Mouse (Mus musculus) fibroblast of lung, adult 2 months (primary cell): Measurements from ENCODE around the gene Ptpn18.
"Not testable (repeated sequence)": the region's sequence is repeated elsewhere in the genome, so short reads cannot be mapped to it uniquely, and the experiment has no call there.

Experiments
- DNase-seq: peaks from one replicate; pipeline ENCODE4 v3.0.0-alpha.2; 2011; ENCODE audit warnings: low read depth

Gene Ptpn18

GRCm38 (mm10) chr1:34459284-34460060 is at the start of gene Ptpn18:
TSS of gene Ptpn18 (plus strand) at chr1:34459762.
- DNase-seq, result peak; percentile 36

DNA sequence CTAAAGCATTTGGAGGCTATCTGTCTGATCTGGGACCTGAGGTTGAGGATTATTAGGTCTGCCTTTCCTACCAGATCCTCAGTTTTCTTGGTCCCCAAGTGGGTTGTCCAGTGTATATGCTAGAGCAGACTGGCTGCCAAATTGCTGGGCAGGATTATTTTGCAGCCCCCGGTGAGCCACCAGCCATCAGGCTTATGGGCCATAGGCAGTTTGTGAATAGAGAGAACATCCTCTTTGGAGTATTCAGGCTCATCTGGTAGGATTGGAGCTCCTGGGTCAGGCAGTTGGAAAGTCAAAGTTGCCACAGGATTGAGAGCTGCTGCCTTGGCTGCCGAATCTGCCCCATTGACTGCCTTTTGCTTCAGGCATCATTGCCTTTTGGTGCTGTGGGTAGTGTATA is 31.1 kb upstream of the Ptpn18 start:
- DNase-seq, result no peak

- no peak for DNase-seq
Measured at GRCm38 (mm10) chr1:34429281-34429680, 30.3 kb upstream of the Ptpn18 start.

DNA sequence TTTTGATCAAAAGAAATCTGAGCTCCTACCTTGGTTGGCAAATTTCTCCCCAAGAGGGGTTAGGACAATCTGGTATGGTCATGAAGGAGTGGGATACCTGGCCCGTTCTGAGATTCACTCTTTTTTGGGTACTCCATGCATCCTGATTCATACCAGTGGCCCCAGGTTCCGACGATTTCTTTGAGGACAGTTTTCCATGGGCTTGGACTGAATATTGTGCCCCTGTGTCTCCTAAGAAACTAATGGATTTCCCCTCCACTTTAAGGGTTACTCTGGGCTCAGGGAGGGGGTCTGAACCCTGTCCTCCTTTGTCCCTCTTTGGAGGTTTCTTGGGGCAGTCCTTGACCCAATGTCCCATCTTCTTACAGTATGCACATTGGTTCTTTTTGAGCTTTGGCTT is 28.6 kb upstream of the Ptpn18 start:
- DNase-seq, result no peak

DNA sequence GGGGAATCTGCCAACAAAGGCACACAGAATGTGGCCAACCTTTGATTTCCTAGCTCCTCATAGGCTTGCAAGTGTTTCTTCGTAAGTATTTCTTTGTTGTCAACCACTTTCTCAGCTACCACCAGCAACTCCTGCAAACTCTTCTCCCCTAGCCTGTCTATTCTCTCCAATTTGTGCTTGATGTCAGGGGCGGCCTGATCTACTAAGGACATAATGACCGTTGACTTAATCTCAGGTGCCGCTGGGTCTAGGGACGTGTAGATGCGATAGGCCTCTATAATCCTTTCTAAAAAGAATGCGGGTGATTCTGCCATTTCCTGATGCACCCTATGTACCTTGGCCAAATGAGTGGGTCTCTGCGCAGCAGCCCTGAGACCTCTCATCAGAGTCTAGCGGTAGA is 28.1 kb upstream of the Ptpn18 start:
- DNase-seq, result no peak

GRCm38 (mm10) chr1:34432411-34432775 is 27.2 kb upstream of the Ptpn18 start:
- no peak for DNase-seq

- DNase-seq, result no peak
Measured at GRCm38 (mm10) chr1:34432776-34433481, 26.6 kb upstream of the Ptpn18 start.

DNA sequence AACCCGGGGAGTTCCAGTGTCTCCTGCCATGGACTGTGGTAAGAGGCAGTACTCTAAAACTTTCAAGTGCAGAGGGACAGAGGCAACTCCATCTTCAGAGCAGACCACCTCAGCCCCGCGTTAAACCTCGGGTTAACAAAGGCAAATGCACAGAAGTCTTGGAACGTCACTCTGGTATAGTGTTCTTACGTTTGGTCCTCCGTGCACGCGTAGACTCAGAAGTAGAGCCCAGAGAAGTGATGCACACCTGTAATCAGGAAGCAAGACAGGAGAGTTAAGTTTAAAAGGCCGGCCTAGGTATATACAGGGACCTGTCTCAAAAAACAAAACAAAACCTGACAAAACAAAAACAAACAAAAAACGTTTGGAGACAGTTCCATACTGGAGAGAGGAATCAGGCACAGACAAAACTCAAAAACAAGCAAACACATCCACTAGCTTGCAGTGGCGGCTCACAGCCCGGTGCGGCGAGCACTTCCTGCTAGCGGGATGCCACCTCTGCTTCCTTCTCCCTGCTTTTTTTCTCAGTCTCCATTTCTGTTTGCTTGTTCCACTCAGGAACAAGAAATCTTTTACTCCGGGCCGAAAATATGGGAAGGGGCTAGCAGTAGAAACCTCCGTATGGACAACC is 25.6 kb upstream of the Ptpn18 start:
- no peak for DNase-seq

GRCm38 (mm10) chr1:34434660-34435160 is 24.9 kb upstream of the Ptpn18 start:
- DNase-seq, result peak; percentile 74

DNA sequence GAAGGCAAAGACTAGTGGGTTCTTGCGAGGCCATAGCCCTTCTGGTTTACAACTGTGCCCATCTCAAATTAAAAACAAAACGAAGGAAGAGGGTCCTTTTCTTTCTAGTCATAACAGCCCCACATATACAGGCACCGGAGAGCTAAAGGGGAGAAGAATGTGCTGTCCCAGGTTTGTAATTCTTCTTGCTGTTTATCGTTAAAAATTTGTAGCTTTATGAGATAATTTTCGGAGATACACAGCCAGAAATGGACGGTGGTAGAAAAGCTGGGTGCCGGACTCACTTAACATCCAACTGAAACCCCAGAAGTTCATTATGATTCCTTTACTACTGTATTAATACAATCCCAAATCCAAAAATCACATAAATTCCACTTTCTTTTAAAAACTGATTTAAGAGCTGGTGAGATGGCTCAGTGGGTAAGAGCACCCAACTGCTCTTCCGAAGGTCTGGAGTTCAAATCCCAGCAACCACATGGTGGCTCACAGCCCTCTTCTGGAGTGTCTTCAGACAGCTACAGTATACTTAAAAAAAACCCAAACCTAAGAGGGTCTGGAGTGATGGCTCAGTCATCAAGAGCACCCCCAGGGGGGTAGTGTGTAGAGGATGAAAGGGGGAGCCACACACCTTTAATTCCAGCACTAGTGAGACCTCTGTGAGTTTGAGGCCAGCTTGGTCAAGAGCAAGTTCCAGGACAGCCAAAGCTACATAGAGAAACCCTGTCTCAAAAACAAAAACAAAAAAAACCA is 24.0 kb upstream of the Ptpn18 start:
- DNase-seq, result no peak

DNA sequence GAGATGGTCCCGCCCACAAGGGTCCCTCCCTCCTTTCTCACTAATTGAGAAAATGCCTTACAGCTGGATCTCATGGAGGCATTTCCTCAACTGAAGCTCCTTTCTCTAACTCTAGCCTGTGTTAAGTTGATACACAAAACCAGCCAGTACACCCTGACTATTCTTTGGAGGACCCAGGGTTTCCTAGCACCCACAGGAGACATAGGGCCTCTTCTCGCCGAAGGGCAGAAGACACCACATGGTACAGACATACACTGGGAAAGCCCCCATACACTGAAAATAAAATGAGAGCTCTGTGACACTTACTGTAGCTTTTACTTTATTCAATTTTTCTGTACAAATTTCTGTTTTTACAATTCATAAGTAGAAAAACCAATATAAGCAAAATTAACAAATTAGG is 23.2 kb upstream of the Ptpn18 start:
- no peak for DNase-seq

GRCm38 (mm10) chr1:34437366-34437765 is 22.2 kb upstream of the Ptpn18 start:
- not testable (repeated sequence) for DNase-seq

DNA sequence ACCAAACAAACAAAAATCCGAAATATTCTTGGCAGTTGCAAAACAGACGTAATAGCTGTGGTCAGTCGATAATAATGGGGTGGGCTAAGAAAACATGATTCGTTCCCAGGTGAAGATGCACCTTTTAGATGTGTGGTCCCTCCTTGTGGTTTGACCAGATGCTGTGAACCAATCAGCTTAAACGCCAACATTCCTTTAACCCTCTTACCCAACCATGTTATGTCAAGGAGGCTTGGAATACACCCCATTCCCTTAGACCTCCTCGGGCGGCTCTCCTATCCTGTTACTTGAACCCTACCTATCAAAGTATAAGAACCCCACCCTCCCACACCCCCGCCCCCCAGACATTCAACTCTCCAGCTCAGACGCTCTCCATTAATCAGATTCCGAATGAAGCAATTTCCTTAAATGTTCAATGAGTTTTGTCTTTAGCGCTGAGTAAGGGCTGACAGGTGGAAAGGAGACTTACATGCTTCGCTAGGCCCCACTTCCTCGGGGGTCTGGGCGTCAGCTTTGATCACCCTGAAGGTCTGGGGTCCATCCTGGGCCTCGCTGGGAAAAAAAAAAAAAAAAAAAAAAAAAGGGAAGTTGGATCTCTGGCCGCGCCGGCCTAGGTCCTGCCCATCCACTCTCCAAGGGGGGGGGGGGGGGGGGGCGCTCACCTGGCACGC is 21.0 kb upstream of the Ptpn18 start:
- no peak for DNase-seq

DNA sequence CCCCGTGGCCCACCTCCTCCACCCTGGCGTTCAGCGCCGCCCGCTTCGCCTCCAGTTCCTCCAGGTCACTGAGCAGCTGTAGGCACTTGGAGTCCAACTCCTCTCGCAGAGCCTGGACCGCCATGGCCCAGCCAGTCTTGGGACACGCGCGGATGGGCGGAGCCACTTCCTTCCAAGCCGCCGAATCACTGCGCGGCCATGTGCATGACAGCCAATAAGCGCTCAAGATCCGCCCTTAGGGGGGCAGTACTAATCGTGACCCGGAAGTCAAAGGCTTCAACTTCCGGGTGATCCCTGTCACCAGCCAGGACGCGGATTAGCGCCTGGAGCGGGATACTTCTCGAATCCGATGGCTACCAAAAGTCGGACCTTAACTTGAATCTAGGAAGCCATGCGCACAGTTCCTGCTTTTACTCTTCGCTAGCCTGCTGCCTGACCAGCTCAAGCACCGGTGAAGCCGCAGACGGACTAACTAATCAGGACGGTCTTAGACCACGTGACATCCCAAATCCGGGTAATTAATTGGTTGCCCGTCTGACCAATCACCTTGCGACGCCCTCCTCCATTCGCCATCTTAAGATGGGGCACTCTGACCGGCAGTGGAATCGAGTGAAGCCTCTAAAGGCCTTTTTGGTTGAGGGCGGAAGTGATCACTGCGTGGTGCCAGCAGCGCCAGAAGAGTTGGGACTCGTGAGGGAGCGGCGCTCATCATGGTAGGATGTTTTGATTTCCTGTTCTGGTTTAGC is 20.2 kb upstream of the Ptpn18 start, which contains the start of the genes Ccdc115 and Imp4:
Gene Ccdc115, minus strand, starts transcription at position 458 of the 746 bp plus-strand sequence.
Gene Imp4, plus strand, starts transcription at position 637 of the 746 bp plus-strand sequence.
- DNase-seq, result peak; percentile 99

GRCm38 (mm10) chr1:34439961-34440630 is 19.5 kb upstream of the Ptpn18 start:
- no peak for DNase-seq

- no peak for DNase-seq
Measured at GRCm38 (mm10) chr1:34443124-34443523, 16.4 kb upstream of the Ptpn18 start.

GRCm38 (mm10) chr1:34458431-34458830 is 1.1 kb upstream of the Ptpn18 start:
- DNase-seq, result no peak

GRCm38 (mm10) chr1:34460061-34460441 is 489 bp downstream of the Ptpn18 start:
- DNase-seq, result no peak

- DNase-seq, result no peak
Measured at GRCm38 (mm10) chr1:34462766-34463165, 3.2 kb downstream of the Ptpn18 start.

- DNase-seq, result no peak
Measured at GRCm38 (mm10) chr1:34464310-34464817, 4.8 kb downstream of the Ptpn18 start.
